ENCODE assay signal across 19 mouse cellular contexts in the genomic region with DNA sequence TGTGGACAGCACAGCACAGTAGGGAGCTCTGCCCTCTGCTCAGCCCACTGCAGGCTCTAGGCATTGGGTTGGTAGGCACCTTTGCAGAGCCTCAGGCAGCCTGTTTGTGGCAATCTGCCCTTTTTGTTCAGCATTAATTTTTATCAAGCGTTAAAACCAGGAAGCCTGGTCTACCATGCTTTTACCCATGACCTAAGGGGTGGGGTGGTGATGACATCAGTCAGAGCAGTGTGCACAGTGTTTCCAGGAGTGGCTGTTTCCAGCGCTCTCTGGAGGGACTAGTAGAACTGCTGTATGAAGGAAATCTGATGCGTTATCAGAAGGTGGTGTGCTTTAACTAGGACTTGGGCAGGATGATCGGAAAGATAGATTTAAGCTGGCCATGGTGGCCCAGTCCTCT. TPM values are rescaled to one million over a fixed set of nuclear protein-coding genes. Genes with fewer than 3 reads are reported as not detected.
A peak's percentile ranks its signal among the peaks of the same experiment; 100 is the strongest.
DNase-seq lines count a peak whose midpoint lies in the region; ATAC-seq and TF ChIP-seq lines count a peak whose summit lies in the region.
"Had no signal": no experiment of that assay in that cellular context is flagged by ENCODE, and none has a peak within 500 bp of the region (broad histone marks: within the 10 kb centered on the region; RNA-seq: fewer than 3 reads in every experiment).

No protein-coding gene starts in this region.

- H3K9ac ChIP-seq in embryonic facial prominence, embryonic 13.5 days, result no peak overlapping the region
- H3K9ac ChIP-seq in heart, embryonic 16.5 days (ENCODE audit: low read length), result no peak overlapping the region
- peak overlapping the region; percentile 23 for H3K9ac ChIP-seq in liver, adult 2 months (ENCODE audit: low read depth, low read length)
- H3K9ac ChIP-seq: embryonic facial prominence, embryonic 15.5 days; kidney, embryonic 15.5 days; limb, embryonic 13.5 days; lung, embryonic 14.5 days; neural tube, embryonic 15.5 days had no signal

- no peaks in the 10 kb centered on the region for H3K79me2 ChIP-seq in liver, adult 2 months (ENCODE audit: control insufficient read depth, insufficient read depth, low read length)
- H3K79me2 ChIP-seq in macrophage (ENCODE audit: inconsistent target), result no peaks in the 10 kb centered on the region

- no peak for TF ChIP-seq POLR2A in liver, adult 2 months (IDR thresholded peaks at IDR 0.05; ENCODE audit: extremely low read depth, insufficient read depth, low read length)

- H3K4me2 ChIP-seq in embryonic facial prominence, embryonic 13.5 days, result no peak overlapping the region
- H3K4me2 ChIP-seq in heart, embryonic 16.5 days (ENCODE audit: low read depth, low read length), result no peak overlapping the region
- H3K4me2 ChIP-seq: embryonic facial prominence, embryonic 15.5 days; kidney, embryonic 15.5 days; limb, embryonic 13.5 days; lung, embryonic 14.5 days; neural tube, embryonic 15.5 days had no signal

- H3K4me1 ChIP-seq in embryonic facial prominence, embryonic 13.5 days, result no peaks in the 10 kb centered on the region
- peaks cover 7% of the 10 kb centered on the region; the same call in 1 of the 2 replicates for H3K4me1 ChIP-seq in embryonic facial prominence, embryonic 10.5 days
- peaks cover 12% of the 10 kb centered on the region for H3K4me1 ChIP-seq in heart, embryonic 16.5 days (ENCODE audit: control insufficient read depth, insufficient read depth, low read length)
- peaks cover 25% of the 10 kb centered on the region for H3K4me1 ChIP-seq in liver, adult 2 months (ENCODE audit: control insufficient read depth, insufficient read depth, low read length)
- H3K4me1 ChIP-seq: neural tube, embryonic 15.5 days had no signal

- no peak overlapping the region for H3K4me3 ChIP-seq in embryonic facial prominence, embryonic 13.5 days
- H3K4me3 ChIP-seq in embryonic facial prominence, embryonic 10.5 days, result no peak overlapping the region
- no peak overlapping the region for H3K4me3 ChIP-seq in heart, embryonic 16.5 days (ENCODE audit: low read length)
- H3K4me3 ChIP-seq in liver, adult 2 months (ENCODE audit: insufficient read depth, low read depth, low read length), result no peak overlapping the region
- H3K4me3 ChIP-seq in macrophage (ENCODE audit: inconsistent target), result no peak overlapping the region
- H3K4me3 ChIP-seq: embryonic facial prominence, embryonic 15.5 days; kidney, embryonic 15.5 days; limb, embryonic 13.5 days; megakaryocyte, embryonic 14.5 days; neural tube, embryonic 15.5 days had no signal

- ATAC-seq in embryonic facial prominence, embryonic 13.5 days (ENCODE audit: insufficient number of reproducible peaks, insufficient read depth, low FRiP score, low TSS enrichment, low read depth), result no peak
- ATAC-seq in heart, embryonic 16.5 days (replicated peaks; ENCODE audit: extremely low read depth, insufficient read depth, low FRiP score), result 0 out of 2 replicates have a peak, but pooled peaks have one; percentile 11
- ATAC-seq: forebrain, embryonic 16.5 days; midbrain, embryonic 16.5 days had no signal

- H3K36me3 ChIP-seq in embryonic facial prominence, embryonic 13.5 days, result peaks cover 93% of the 10 kb centered on the region
- H3K36me3 ChIP-seq in embryonic facial prominence, embryonic 10.5 days (replicated peaks), result peaks cover 100% of the 10 kb centered on the region
- peaks cover 55% of the 10 kb centered on the region for H3K36me3 ChIP-seq in heart, embryonic 16.5 days (ENCODE audit: control insufficient read depth, insufficient read depth)
- peaks cover 31% of the 10 kb centered on the region for H3K36me3 ChIP-seq in liver, adult 2 months (ENCODE audit: control insufficient read depth, insufficient read depth, low read length)
- H3K36me3 ChIP-seq in macrophage (ENCODE audit: inconsistent target), result peaks cover 64% of the 10 kb centered on the region

- no peak for DNase-seq in embryonic facial prominence, embryonic 10.5 days (ENCODE audit: low spot score)
- no peak for DNase-seq in heart, adult 8-10 months (ENCODE audit: low spot score)
- DNase-seq in liver, adult 2 months (ENCODE audit: extremely low read depth, low read depth, low spot score), result peak; percentile 50
- no peak for DNase-seq in liver
- DNase-seq in yolk sac, embryonic 10.5 days (ENCODE audit: low spot score), result no peak
- DNase-seq: adrenal gland, adult 8-10 months; cerebellum, adult 9-10 months had no signal

- WGBS in embryonic facial prominence, embryonic 13.5 days, result 88% methylated on average over 4 of the region's 4 CpGs
- WGBS in embryonic facial prominence, embryonic 10.5 days, result 92% methylated on average over 4 of the region's 4 CpGs
- 78% methylated on average over 4 of the region's 4 CpGs for WGBS in heart, embryonic 16.5 days
- WGBS in liver, adult 2 months, result 63% methylated on average over 4 of the region's 4 CpGs
- 73% methylated on average over 4 of the region's 4 CpGs for WGBS in macrophage (ENCODE audit: missing documents)

- no peaks in the 10 kb centered on the region for H3K9me3 ChIP-seq in embryonic facial prominence, embryonic 13.5 days
- no peaks in the 10 kb centered on the region for H3K9me3 ChIP-seq in embryonic facial prominence, embryonic 10.5 days
- H3K9me3 ChIP-seq in heart, embryonic 16.5 days (replicated peaks; ENCODE audit: control insufficient read depth, low read length), result no peaks in the 10 kb centered on the region
- H3K9me3 ChIP-seq: embryonic facial prominence, embryonic 15.5 days; kidney, embryonic 15.5 days; limb, embryonic 13.5 days; megakaryocyte, embryonic 14.5 days; neural tube, embryonic 15.5 days had no signal

- no peak for TF ChIP-seq CTCF in liver, adult 2 months (IDR thresholded peaks at IDR 0.05; ENCODE audit: low read depth, low read length)

- H3K27ac ChIP-seq in embryonic facial prominence, embryonic 13.5 days, result 0 out of 2 replicates have a peak overlapping the region, but pooled peaks have one; percentile 8
- H3K27ac ChIP-seq in embryonic facial prominence, embryonic 10.5 days (replicated peaks), result no peak overlapping the region
- H3K27ac ChIP-seq in heart, embryonic 16.5 days (ENCODE audit: low read length), result peak overlapping the region; percentile 92
- peak overlapping the region; percentile 79 for H3K27ac ChIP-seq in liver, adult 2 months (replicated peaks; ENCODE audit: insufficient read depth, low read depth, low read length)
- peak overlapping the region; percentile 24; the same call in 1 of the 2 replicates for H3K27ac ChIP-seq in macrophage
- H3K27ac ChIP-seq: embryonic facial prominence, embryonic 15.5 days; kidney, embryonic 15.5 days; limb, embryonic 13.5 days; neural tube, embryonic 15.5 days had no signal

- H3K27me3 ChIP-seq in embryonic facial prominence, embryonic 13.5 days, result no peaks in the 10 kb centered on the region
- no peaks in the 10 kb centered on the region for H3K27me3 ChIP-seq in embryonic facial prominence, embryonic 10.5 days (replicated peaks; ENCODE audit: low read depth, poor library complexity, severe bottlenecking)
- H3K27me3 ChIP-seq in heart, embryonic 16.5 days (ENCODE audit: control insufficient read depth, insufficient read depth, low read length), result no peaks in the 10 kb centered on the region
- no peaks in the 10 kb centered on the region for H3K27me3 ChIP-seq in liver, adult 2 months (ENCODE audit: control insufficient read depth, insufficient read depth, low read length)
- H3K27me3 ChIP-seq: embryonic facial prominence, embryonic 15.5 days; kidney, embryonic 15.5 days; limb, embryonic 13.5 days; megakaryocyte, embryonic 14.5 days; neural tube, embryonic 15.5 days; Patski had no signal

RNA-seq across cellular contexts. Expression of a gene that starts 28.7 kb away (rescaled TPM):
- 354 and 366 TPM in 2 replicates for polyA plus RNA-seq in embryonic facial prominence, embryonic 13.5 days (2015; fragmentation: Nextera tagmentation; extraction: Ambion mirVana)
- 239 and 259 TPM in 2 replicates for polyA plus RNA-seq in embryonic facial prominence, embryonic 10.5 days (2016; fragmentation: Nextera tagmentation; extraction: Ambion mirVana)
- 256 and 284 TPM in 2 replicates for polyA plus RNA-seq in heart, embryonic 16.5 days (2015; fragmentation: Nextera tagmentation; extraction: Ambion mirVana)
- total RNA-seq in heart, adult 8-10 months (2022), result 100 to 1,000 TPM; 120 to 139 (median 132) TPM
- total RNA-seq in liver, adult 2 months (2014; rRNA removed), result 109 and 112 TPM in 2 replicates
- polyA plus RNA-seq in liver, adult 2 months (2012; rRNA removed), result 246 and 305 TPM in 2 replicates
- total RNA-seq in macrophage (2018; cell fraction: chromatin; rRNA removed), result 100 to 1,000 TPM; 243 to 608 (median 477) TPM
- total RNA-seq in macrophage (2018; cell fraction: cytosol; rRNA removed), result 100 to 1,000 TPM; 166 to 246 (median 212) TPM
- total RNA-seq in macrophage (2018; cell fraction: nucleus; rRNA removed), result 100 to 1,000 TPM; 214 to 458 (median 297) TPM
- polyA plus RNA-seq in macrophage (2018), result 185 to 231 TPM (median 186 TPM) in 3 replicates
